Mouse (Mus musculus) heart, embryonic 12.5 days (tissue): ENCODE results near the gene Pax8. TPM values are rescaled to one million over a fixed set of nuclear protein-coding genes. Genes with fewer than 3 reads are reported as not detected.

ENCODE experiments used
- ATAC-seq: fragments of 200-750 bp; cut with Nextera tagmentation; 2 replicates; pipeline ENCODE4 v1.8.0; 2017; ENCODE audit warnings: moderate TSS enrichment, moderate library complexity; ENCODE audit not compliant: insufficient number of reproducible peaks, low FRiP score
- H3K27ac ChIP-seq: fragments of 300-500 bp; sonication (generic); 2 replicates; pipeline ENCODE4 v1.5.1; 2016; ENCODE audit warnings: mild to moderate bottlenecking, moderate library complexity; ENCODE audit not compliant: poor library complexity, severe bottlenecking
- H3K27me3 ChIP-seq: fragments of 300-500 bp; sonication (generic); replicated peaks from 2 replicates; pipeline ENCODE4 v1.6.1; 2016; ENCODE audit warnings: mild to moderate bottlenecking, moderate library complexity
- H3K36me3 ChIP-seq: fragments of 300-500 bp; sonication (generic); 2 replicates; pipeline ENCODE4 v1.6.1; 2016; ENCODE audit warnings: mild to moderate bottlenecking, moderate library complexity
- H3K4me1 ChIP-seq: fragments of 300-500 bp; sonication (generic); replicated peaks from 2 replicates; pipeline ENCODE4 v1.6.1; 2016; ENCODE audit warnings: mild to moderate bottlenecking
- H3K4me2 ChIP-seq: fragments of 300-500 bp; sonication (generic); 2 replicates; pipeline ENCODE4 v1.6.1; 2016; ENCODE audit warnings: mild to moderate bottlenecking, moderate library complexity
- H3K4me3 ChIP-seq: fragments of 300-500 bp; sonication (generic); 2 replicates; pipeline ENCODE4 v1.5.1; 2016; ENCODE audit warnings: mild to moderate bottlenecking
- H3K9ac ChIP-seq: fragments of 300-500 bp; sonication (generic); 2 replicates; pipeline ENCODE4 v1.6.1; 2016; ENCODE audit warnings: mild to moderate bottlenecking, moderate library complexity
- H3K9me3 ChIP-seq: fragments of 300-500 bp; sonication (generic); replicated peaks from 2 replicates; pipeline ENCODE4 v1.6.1; 2016; ENCODE audit warnings: mild to moderate bottlenecking, moderate library complexity
- WGBS: fragments of 180-500 bp; shearing (Covaris S2); methylation state at CpG from one replicate; pipeline ENCODE4 v1.1.7; 2016; 5-methylcytosine and 5-hydroxymethylcytosine counted together
- polyA plus RNA-seq: library from polyadenylated mRNA; unstranded; fragments of >200 nt; fragmentation: Nextera tagmentation; extraction: Ambion mirVana; gene quantifications from 2 replicates; pipeline ENCODE4 v1.2.1, GENCODE M21; 2016

Pax8 gene
- polyA plus RNA-seq, 1 experiment from 2014 or later: not detected

DNA sequence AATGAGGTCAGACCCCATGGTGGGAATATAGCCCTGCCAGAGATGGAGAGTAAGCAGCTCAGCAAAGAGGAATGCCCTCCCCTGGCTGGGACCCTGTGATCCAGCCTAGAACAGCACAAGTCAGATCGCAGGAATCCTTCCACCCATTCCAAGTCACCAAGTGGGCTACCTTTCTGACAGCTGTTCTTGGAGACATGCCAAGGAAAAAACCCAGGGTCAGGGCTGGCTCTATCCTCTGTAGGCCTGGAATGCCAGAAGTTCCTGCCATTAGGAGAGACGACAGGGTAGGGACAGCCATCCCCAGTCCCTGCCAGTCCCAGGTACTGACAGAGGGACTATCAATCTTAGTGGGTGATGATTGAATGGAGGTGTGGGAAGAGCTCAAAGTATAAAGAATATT lies 4.5 kb upstream of the Pax8 start:
- Histone ChIP-seq H3K4me2 (no peak overlapping the region), H3K27me3 (peaks cover 41% of the 10 kb centered on the region), H3K27ac (no peak overlapping the region), H3K9me3 (no peaks in the 10 kb centered on the region), H3K36me3 (no peaks in the 10 kb centered on the region), H3K4me1 (no peaks in the 10 kb centered on the region), H3K9ac (no peak overlapping the region), H3K4me3 (no peak overlapping the region)
- WGBS: 33% methylated on average over 2 of the region's 2 CpGs
- ATAC-seq: no peak

DNA sequence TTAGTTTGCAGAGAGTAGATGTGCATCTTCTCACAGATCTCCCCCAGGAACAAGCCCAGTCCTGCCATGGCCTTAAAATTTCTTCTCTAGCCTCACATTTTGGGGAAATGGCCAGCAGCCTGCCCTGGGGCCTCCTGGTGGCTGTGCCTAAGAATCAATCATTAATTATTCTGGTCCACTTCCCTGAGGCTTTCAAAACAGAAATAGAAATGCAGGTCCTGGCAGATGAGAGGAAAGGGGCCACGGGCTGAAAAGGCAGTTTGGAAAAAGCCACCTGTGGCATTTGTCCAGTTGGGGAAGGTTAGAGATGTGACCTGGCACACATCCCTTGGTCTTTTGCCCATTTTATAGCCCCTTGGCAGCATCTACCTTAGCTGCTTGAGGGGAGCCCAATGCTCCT lies 3.8 kb upstream of the Pax8 start:
- H3K4me1 ChIP-seq: peaks cover 3% of the 10 kb centered on the region
- H3K4me3 ChIP-seq: no peak overlapping the region
- H3K4me2 ChIP-seq: no peak overlapping the region
- H3K27ac ChIP-seq: no peak overlapping the region
- WGBS: 45% methylated on average over 1 of the region's 1 CpGs
- ATAC-seq: no peak
- no peaks in the 10 kb centered on the region for H3K36me3 ChIP-seq
- peaks cover 48% of the 10 kb centered on the region for H3K27me3 ChIP-seq
- H3K9ac ChIP-seq: no peak overlapping the region
- H3K9me3 ChIP-seq: no peaks in the 10 kb centered on the region

DNA sequence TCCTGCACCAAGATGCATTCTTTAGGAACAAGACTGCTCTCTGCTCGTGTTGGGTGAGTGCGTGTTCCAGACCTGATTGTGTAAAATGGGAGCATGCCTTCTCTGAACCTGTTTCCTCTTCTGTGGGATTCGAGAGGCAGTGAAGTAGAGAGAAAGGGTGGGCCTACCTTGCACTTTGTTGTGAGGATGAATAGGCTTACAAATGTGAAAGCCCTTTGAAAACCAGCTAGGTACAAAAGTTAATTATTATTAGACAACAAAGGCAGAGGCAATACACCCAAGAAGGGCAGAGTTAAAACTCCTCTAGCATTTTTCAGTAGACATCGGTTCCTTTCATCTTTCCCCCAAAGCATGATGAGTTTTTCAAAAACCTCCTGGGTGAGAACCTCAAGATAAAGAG lies 3.2 kb upstream of the Pax8 start:
- Histone ChIP-seq H3K27ac (no peak overlapping the region), H3K27me3 (peaks cover 54% of the 10 kb centered on the region)

DNA sequence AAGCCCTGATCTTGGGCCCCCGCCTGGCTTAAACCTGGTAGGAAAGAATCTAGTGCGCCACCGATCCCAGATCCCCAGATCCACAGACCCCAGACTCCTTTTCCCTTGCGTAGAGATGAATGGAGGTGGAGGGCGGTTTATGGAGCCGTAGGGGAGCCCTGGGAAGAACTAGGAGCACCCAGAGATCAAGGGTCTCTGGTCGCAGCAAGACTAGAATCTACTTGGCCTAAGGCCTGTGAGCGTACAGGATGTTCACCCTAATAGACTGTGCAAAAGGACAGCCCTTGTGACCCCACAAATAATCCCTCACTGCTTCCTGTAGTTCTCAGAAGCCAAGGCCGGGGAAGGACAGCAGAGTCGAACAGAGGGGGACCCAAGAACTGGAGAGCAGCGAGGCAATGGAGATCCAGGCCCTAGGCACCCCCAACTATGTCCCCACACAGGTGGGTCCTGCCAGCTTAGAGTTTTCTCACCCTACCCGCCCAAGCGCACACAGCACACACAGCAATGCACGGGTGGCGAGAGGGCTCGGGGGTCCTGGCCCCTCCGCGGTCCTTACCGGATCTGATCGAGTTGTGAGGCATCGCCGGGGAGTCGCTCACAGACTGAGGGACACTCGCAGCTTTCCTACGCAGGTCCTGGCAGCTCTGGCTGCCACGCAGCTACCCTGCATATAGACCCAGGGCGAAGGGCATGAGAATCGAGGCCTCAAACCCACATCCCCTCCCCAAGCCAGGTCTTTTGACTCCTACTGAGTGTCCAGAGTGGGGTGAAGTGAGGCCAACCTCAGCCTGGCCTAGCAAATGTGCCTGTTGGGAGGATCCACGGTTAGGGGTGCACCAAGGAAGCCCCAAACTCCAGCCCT lies 653 bp downstream of the Pax8 start:
- no peak for ATAC-seq
- H3K4me1 ChIP-seq: peaks cover 9% of the 10 kb centered on the region
- H3K4me2 ChIP-seq: peak overlapping the region; percentile 63
- H3K27ac ChIP-seq: no peak overlapping the region
- H3K9me3 ChIP-seq: no peaks in the 10 kb centered on the region
- H3K4me3 ChIP-seq: peak overlapping the region; percentile 38
- H3K27me3 ChIP-seq: peaks cover 74% of the 10 kb centered on the region
- H3K36me3 ChIP-seq: no peaks in the 10 kb centered on the region
- H3K9ac ChIP-seq: peak overlapping the region; percentile 21; the same call in 1 of the 2 replicates
- WGBS: 11% methylated on average over 29 of the region's 29 CpGs

More for the DNA sequence above, 3.2 kb upstream of the Pax8 start:
- H3K4me3 ChIP-seq: no peak overlapping the region
- WGBS: 72% methylated on average over 4 of the region's 4 CpGs
- H3K9me3 ChIP-seq: no peaks in the 10 kb centered on the region
- H3K4me1 ChIP-seq: peaks cover 9% of the 10 kb centered on the region
- ATAC-seq: no peak
- no peaks in the 10 kb centered on the region for H3K36me3 ChIP-seq
- H3K4me2 ChIP-seq: no peak overlapping the region
- no peak overlapping the region for H3K9ac ChIP-seq

DNA sequence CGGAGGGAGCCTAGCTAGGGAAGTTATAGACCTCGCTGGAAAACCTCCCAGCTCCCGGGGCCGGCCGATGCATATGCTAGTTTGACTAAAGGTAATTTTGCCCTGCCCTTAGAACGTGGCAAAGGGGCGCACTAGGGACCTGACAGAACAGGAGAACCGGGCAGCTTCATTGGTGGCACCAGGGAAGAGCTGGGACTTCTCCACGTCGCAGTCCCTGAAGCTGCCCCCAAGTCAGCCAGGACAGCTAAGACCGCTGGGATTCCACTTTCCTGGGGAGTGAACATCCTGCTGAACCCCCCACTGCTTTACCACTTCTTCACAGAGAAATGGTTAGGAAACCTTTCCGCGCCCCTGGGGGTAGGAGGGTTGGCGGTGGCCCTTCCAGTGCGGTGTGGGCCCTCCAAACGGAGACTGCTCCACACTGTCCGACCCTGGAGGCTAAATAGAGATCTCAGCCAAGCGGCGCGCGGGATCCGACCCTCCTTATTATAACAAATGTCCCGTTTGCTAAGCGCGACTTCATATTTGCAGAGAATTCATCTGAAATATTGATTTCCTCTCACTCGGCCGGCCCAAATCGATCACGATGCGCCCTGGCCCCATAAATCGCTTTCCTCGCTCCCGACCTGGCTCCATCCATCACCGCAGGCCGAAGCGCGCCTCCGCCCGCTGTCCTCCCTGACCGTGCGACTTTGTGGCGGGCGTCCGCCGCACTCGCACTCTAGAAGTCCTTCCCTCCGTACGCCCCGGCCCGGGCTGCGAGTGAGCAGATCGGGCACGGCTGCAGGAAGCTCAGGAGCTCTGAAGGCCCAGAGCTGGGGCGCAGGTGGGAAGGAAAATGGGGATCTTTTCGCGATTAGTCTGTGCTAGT lies 1.5 kb downstream of the Pax8 start:
- WGBS: under 1% methylated on average over 56 of the region's 56 CpGs
- ATAC-seq: no peak
- H3K9me3 ChIP-seq: no peaks in the 10 kb centered on the region
- peaks cover 78% of the 10 kb centered on the region for H3K27me3 ChIP-seq
- H3K36me3 ChIP-seq: no peaks in the 10 kb centered on the region
- peaks cover 9% of the 10 kb centered on the region for H3K4me1 ChIP-seq
- H3K27ac ChIP-seq: no peak overlapping the region
- H3K4me3 ChIP-seq: peak overlapping the region; percentile 38
- H3K4me2 ChIP-seq: peak overlapping the region; percentile 63
- H3K9ac ChIP-seq: peak overlapping the region; percentile 21; the same call in 1 of the 2 replicates

DNA sequence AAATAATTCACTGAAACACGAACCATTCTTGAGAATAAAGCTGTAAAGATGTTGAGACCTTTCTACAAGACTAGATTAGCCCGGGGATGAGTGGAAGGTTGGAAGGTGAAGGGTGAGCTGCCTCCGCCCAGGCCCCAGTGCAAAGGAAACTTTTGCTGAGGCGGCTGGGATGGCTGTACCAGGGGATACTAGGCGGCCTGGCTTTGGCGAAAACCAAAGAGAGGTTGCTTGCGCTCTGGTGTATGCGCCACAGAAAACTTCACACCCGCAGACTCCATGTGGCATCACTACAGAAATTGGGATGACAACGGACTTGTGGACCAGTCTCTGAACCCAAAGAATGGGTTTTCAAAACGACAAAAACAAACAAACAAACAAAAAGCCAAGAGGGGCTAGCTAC lies 2.7 kb downstream of the Pax8 start:
- peaks cover 9% of the 10 kb centered on the region for H3K4me1 ChIP-seq
- WGBS: 2% methylated on average over 11 of the region's 11 CpGs
- no peaks in the 10 kb centered on the region for H3K36me3 ChIP-seq
- no peak overlapping the region for H3K9ac ChIP-seq
- peaks cover 80% of the 10 kb centered on the region for H3K27me3 ChIP-seq
- H3K4me2 ChIP-seq: no peak overlapping the region
- ATAC-seq: no peak
- no peak overlapping the region for H3K27ac ChIP-seq
- H3K9me3 ChIP-seq: no peaks in the 10 kb centered on the region
- H3K4me3 ChIP-seq: no peak overlapping the region

DNA sequence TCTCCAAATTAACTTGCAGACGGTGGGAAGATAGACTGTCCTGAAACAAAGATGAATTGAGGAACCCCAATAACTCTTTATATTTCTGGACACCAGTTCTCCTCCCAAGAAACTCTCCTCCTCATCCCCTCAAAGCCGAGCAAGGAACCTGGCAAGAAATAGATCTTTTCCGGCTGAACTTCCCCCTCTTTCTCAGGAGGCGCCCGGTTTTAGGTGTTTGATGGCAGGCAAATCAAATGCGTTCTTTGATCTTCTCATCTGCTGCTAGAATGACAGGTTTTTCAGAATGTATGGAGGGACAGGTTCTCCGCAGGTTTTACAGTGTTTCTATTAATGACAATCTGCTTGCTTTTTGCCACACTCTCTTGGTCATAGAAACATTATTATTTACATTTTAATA lies 3.3 kb downstream of the Pax8 start:
- H3K4me2 ChIP-seq: no peak overlapping the region
- H3K36me3 ChIP-seq: no peaks in the 10 kb centered on the region
- WGBS: 3% methylated on average over 7 of the region's 7 CpGs
- no peaks in the 10 kb centered on the region for H3K9me3 ChIP-seq
- ATAC-seq: no peak
- H3K9ac ChIP-seq: no peak overlapping the region
- no peak overlapping the region for H3K4me3 ChIP-seq
- H3K27ac ChIP-seq: no peak overlapping the region
- H3K27me3 ChIP-seq: peaks cover 77% of the 10 kb centered on the region
- H3K4me1 ChIP-seq: peaks cover 9% of the 10 kb centered on the region

DNA sequence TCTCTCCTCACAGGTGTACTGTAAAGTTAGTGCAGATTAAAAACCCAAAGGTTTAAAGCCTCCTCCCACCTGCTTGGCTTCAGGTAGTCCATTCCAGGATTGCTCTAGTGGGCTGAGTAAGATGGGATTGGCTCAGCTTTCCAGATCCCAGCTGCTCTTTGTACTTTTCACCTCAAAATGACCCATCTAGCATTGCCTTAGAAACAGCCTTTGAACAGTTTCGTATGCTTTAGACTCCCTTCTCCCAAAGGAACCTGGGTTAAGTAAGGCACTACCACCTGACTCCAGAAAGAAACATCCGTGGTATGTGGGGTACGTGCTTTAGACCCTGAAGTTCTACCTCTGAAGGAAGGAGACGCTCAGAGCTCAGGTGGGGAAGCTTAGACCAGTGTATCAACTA lies 6.3 kb downstream of the Pax8 start:
- Histone ChIP-seq H3K9ac (no peak overlapping the region), H3K9me3 (no peaks in the 10 kb centered on the region), H3K4me3 (no peak overlapping the region), H3K36me3 (no peaks in the 10 kb centered on the region), H3K4me2 (no peak overlapping the region), H3K27me3 (peaks cover 59% of the 10 kb centered on the region), H3K4me1 (peaks cover 5% of the 10 kb centered on the region), H3K27ac (no peak overlapping the region)
- no peak for ATAC-seq
- 56% methylated on average over 4 of the region's 4 CpGs for WGBS

DNA sequence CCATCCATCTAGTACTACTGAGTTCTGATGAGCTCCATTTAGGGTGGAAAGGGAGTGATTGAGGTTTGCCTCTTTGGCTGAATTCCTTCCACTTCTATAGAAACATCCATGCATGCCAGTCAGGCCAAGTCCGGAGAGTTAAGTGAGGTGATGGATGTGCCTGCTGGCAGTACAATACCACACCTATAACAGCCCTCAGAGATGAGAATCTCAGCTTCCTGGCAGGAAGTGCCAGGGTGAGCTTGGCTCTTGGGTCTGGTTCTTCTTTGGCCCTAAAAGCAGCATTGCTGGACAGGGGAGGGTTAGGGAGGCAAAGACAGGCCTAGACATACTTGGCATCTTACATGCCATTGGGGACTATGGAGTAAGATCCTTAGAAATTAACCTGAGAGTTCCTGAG lies 7.0 kb downstream of the Pax8 start:
- ATAC-seq: no peak
- no peak overlapping the region for H3K4me2 ChIP-seq
- WGBS: 65% methylated on average over 1 of the region's 1 CpGs
- no peak overlapping the region for H3K27ac ChIP-seq
- no peaks in the 10 kb centered on the region for H3K9me3 ChIP-seq
- H3K9ac ChIP-seq: no peak overlapping the region
- H3K4me1 ChIP-seq: no peaks in the 10 kb centered on the region
- peaks cover 52% of the 10 kb centered on the region for H3K27me3 ChIP-seq
- no peak overlapping the region for H3K4me3 ChIP-seq
- no peaks in the 10 kb centered on the region for H3K36me3 ChIP-seq

DNA sequence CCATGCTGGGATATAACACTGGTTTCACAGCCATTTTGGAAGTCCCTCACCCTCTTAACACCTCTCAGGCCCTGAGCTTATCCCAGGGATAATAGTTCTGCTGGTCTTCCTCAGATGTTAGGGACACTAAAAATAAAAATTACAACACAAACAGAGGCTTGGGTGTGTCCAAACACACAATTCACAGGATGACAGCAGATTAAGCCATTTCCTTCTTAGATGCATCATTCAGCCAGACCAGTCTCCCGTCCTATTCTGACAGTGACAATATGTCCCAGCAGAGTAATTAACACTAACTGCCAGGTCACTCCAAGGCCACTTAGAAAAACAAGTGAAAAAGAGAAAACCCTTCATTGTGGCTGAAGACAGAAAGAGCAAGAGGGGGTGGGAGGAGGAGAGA lies 8.2 kb downstream of the Pax8 start:
- ATAC-seq: no peak
- no peak overlapping the region for H3K9ac ChIP-seq
- 12% methylated on average over 1 of the region's 1 CpGs for WGBS
- H3K9me3 ChIP-seq: no peaks in the 10 kb centered on the region
- peaks cover 54% of the 10 kb centered on the region for H3K27me3 ChIP-seq
- no peak overlapping the region for H3K4me2 ChIP-seq
- H3K4me3 ChIP-seq: no peak overlapping the region
- H3K4me1 ChIP-seq: no peaks in the 10 kb centered on the region
- no peak overlapping the region for H3K27ac ChIP-seq
- no peaks in the 10 kb centered on the region for H3K36me3 ChIP-seq

DNA sequence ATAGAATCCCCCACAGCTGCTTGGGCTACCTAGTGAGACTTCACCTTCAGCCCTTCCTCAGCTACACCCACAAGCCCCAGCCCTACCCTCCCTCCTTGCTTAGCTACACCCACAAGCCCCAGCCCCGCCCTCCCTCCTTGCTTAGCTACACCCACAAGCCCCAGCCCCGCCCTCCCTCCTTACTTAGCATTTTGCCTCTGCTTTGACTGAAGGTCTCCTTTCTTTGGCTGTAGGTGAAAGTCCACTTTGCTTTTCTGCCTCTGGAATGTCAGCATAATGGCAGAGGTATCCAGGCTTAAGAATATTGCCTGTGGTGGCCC lies 14.6 kb downstream of the Pax8 start:
- ATAC-seq: no peak
- Histone ChIP-seq H3K4me1 (no peaks in the 10 kb centered on the region), H3K36me3 (no peaks in the 10 kb centered on the region), H3K9me3 (no peaks in the 10 kb centered on the region), H3K27ac (no peak overlapping the region), H3K4me3 (no peak overlapping the region), H3K27me3 (peaks cover 33% of the 10 kb centered on the region), H3K4me2 (no peak overlapping the region), H3K9ac (no peak overlapping the region)
- WGBS: 0% methylated on average over 2 of the region's 2 CpGs
